Mouse (Mus musculus) kidney, embryonic 16.5 days (tissue): Measurements from ENCODE around the gene Capn5. TPM values are rescaled to one million over a fixed set of nuclear protein-coding genes. Genes with fewer than 3 reads are reported as not detected.

ENCODE experiments used
- ATAC-seq: fragments of 200-750 bp; cut with Nextera tagmentation; 2 replicates; pipeline ENCODE4 v1.8.0; 2017; ENCODE audit warnings: moderate TSS enrichment; ENCODE audit not compliant: low FRiP score, low TSS enrichment
- H3K27ac ChIP-seq: fragments of 300-500 bp; sonication (generic); 2 replicates; pipeline ENCODE4 v1.5.1; 2014; ENCODE audit warnings: low read length
- H3K27me3 ChIP-seq: fragments of 300-500 bp; sonication (generic); 2 replicates; pipeline ENCODE4 v1.6.1; 2014; ENCODE audit warnings: low read length, control low read depth, mixed read lengths; ENCODE audit not compliant: insufficient read depth
- H3K36me3 ChIP-seq: fragments of 300-500 bp; sonication (generic); 2 replicates; pipeline ENCODE4 v1.6.1; 2014; ENCODE audit warnings: low read length, control low read depth, mixed read lengths; ENCODE audit not compliant: insufficient read depth
- H3K4me1 ChIP-seq: fragments of 300-500 bp; sonication (generic); 2 replicates; pipeline ENCODE4 v1.6.1; 2014; ENCODE audit warnings: low read length, control low read depth, mixed read lengths; ENCODE audit not compliant: insufficient read depth
- H3K4me2 ChIP-seq: fragments of 300-500 bp; sonication (generic); replicated peaks from 2 replicates; pipeline ENCODE4 v1.6.1; 2014; ENCODE audit warnings: low read depth, low read length
- H3K4me3 ChIP-seq: fragments of 300-500 bp; sonication (generic); 2 replicates; pipeline ENCODE4 v1.5.1; 2014; ENCODE audit warnings: mild to moderate bottlenecking, low read length
- H3K9ac ChIP-seq: fragments of 300-500 bp; sonication (generic); replicated peaks from 2 replicates; pipeline ENCODE4 v1.6.1; 2014; ENCODE audit warnings: low read length
- H3K9me3 ChIP-seq: fragments of 300-500 bp; sonication (generic); 2 replicates; pipeline ENCODE4 v1.6.1; 2016; ENCODE audit warnings: low read length, control low read depth
- WGBS: fragments of 180-500 bp; shearing (Covaris S2); extraction: QIAGEN DNeasy Blood & Tissue Kit; methylation state at CpG from one replicate; pipeline ENCODE4 v1.1.7; 2014; 5-methylcytosine and 5-hydroxymethylcytosine counted together
- polyA plus RNA-seq: library from polyadenylated mRNA; unstranded; fragments of >200 nt; fragmentation: Nextera tagmentation; extraction: Ambion mirVana; gene quantifications from 2 replicates; pipeline ENCODE4 v1.2.1, GENCODE M21; 2015

Gene Capn5
- polyA plus RNA-seq, 1 experiment from 2014 or later: 17.4 TPM

DNA sequence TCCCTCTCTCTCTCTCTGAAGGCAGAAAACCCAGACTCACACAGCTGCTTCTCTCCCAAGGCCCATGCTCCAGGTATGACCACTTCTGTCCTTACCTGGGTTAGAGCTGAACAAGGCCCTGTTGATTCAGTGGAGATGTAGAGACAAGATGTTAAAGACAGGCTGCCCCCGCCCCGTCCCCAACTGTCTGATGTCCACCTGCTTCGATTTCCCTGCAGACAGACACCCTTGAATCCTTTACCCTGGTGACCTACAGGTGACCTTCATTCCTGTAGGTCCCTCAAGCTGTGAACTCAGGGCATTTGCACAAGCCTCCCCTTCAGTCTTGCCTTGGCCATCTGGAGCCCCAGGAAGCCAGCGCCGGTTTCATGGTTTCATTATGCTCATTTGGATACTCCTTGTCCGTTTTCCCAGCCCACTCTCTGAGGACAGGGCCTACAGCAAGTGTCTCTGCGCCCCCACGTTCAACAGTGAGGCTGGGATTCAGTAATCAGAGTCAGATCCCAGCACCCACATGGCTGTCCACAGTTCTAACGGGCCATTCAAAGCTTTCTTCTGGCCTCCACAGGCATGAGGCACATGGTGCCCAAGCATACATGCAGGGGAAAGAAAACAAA, 13.6 kb downstream of the Capn5 start:
- H3K4me1 ChIP-seq: peaks cover 52% of the 10 kb centered on the region
- H3K27ac ChIP-seq: peak overlapping the region; percentile 89
- no peak overlapping the region for H3K4me3 ChIP-seq
- H3K27me3 ChIP-seq: no peaks in the 10 kb centered on the region
- H3K9me3 ChIP-seq: no peaks in the 10 kb centered on the region
- 0 out of 2 replicates have a peak overlapping the region, but pooled peaks have one; percentile 44 for H3K9ac ChIP-seq
- no peaks in the 10 kb centered on the region for H3K36me3 ChIP-seq
- H3K4me2 ChIP-seq: peak overlapping the region; percentile 23
- ATAC-seq: peak; percentile 3; the same call in 1 of the 2 replicates
- WGBS: 78% methylated on average over 9 of the region's 9 CpGs

DNA sequence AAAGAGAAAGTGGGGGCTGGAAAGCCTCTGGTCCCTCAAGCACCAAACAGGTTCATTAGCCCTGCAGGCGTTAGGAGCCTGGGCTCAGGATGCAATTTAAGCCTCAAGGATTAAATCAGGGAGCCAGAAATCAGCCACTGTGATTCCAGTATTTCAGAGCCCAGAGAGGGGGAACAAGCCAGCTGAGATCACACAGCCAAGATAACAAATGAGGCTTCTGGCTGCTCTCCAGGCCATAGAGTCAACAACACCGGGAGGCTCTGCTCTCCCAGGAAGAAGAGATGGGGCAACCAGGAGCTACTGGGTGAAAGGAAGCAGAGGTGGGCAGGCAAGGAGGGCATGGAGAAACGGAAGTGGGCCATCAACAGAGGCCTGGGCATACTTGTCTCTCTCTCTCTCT, 14.4 kb downstream of the Capn5 start:
- Histone ChIP-seq H3K4me3 (no peak overlapping the region), H3K9me3 (no peaks in the 10 kb centered on the region), H3K36me3 (no peaks in the 10 kb centered on the region), H3K27me3 (no peaks in the 10 kb centered on the region), H3K9ac (no peak overlapping the region), H3K4me2 (no peak overlapping the region), H3K4me1 (peaks cover 56% of the 10 kb centered on the region), H3K27ac (peak overlapping the region; percentile 40; the same call in 1 of the 2 replicates)
- ATAC-seq: no peak
- WGBS: 42% methylated on average over 3 of the region's 3 CpGs

DNA sequence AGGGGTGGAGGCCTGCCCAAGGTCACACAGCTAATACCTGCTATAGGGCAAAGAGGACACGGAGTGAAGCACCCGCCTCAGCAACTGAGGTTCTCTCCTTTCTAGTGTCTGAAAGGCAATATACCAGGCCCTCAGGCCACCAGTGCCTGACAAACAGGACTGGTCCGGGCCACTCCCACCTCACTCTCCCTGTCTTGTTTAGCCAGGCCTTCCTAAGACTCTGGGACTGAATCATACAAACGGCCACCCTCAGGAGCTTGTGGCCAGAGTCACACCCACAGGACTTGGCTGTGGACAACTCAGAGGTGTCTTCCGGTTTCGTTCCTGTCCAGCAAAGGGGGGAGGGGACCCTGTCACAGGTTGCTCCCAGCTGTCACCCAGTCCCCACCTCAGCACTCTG, 15.8 kb downstream of the Capn5 start:
- H3K27me3 ChIP-seq: no peaks in the 10 kb centered on the region
- H3K4me1 ChIP-seq: peaks cover 62% of the 10 kb centered on the region
- no peak for ATAC-seq
- no peaks in the 10 kb centered on the region for H3K36me3 ChIP-seq
- no peak overlapping the region for H3K4me3 ChIP-seq
- no peak overlapping the region; the same call in 1 of the 2 replicates for H3K9ac ChIP-seq
- no peaks in the 10 kb centered on the region for H3K9me3 ChIP-seq
- no peak overlapping the region for H3K4me2 ChIP-seq
- no peak overlapping the region; the same call in 1 of the 2 replicates for H3K27ac ChIP-seq
- 58% methylated on average over 6 of the region's 6 CpGs for WGBS

DNA sequence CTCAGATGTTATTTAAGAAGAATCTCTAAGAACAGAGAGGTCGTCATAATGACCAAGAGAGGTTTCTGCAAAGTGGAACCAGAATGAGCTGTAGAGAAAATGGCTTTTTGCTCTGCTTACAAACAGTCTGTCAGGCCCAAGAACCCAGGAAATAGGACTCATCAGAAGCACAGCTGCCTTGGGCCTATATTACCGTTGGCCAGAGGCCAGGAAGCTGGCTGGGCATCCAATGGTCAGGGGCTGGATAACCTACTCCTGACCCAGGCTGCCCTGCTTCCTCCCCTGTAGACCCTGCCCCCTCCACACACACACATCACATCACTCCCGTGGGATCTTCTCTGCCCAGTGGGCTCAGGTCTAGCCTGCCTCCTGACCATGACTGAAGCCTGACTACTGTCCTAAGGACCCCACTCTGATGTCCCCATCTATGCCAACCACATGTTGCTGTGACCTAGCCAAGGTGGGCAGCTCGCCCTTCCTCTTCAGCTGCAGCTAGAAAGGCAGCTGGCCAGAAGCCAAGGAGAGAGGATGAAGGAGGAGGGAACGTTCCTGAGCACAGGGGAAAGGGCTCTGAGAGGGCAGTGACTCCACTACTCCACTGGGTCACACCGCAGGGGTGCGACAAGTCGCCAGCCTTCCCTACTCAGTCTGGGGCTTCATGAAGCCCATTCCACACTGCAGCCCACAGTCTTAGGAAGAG, 17.9 kb downstream of the Capn5 start:
- Histone ChIP-seq H3K27me3 (no peaks in the 10 kb centered on the region), H3K27ac (peak overlapping the region; percentile 48), H3K4me1 (peaks cover 65% of the 10 kb centered on the region), H3K9me3 (no peaks in the 10 kb centered on the region), H3K36me3 (no peaks in the 10 kb centered on the region), H3K4me3 (no peak overlapping the region), H3K4me2 (no peak overlapping the region), H3K9ac (peak overlapping the region; percentile 24; the same call in 1 of the 2 replicates)
- no peak for ATAC-seq
- 34% methylated on average over 8 of the region's 8 CpGs for WGBS

DNA sequence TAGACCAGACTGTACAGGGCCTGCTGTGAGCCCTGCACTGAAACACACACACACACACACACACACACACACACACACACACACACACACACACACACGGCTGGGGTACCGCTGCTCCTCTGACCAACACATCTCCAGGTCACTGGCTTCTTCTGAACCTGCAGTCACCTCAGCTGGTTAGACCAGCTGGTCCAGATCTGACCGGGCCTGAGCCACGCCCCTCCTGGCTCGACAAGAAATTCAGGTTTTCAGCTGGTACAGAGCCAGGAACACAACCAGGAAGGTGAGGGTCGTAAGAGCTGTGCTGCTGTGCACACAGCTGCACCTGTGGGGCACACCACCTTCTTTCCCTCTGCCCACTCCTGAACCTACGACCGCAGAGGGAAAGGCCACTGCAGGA, 19.6 kb downstream of the Capn5 start:
- Histone ChIP-seq H3K9me3 (no peaks in the 10 kb centered on the region), H3K4me2 (no peak overlapping the region)
- ATAC-seq: peak; percentile 57

DNA sequence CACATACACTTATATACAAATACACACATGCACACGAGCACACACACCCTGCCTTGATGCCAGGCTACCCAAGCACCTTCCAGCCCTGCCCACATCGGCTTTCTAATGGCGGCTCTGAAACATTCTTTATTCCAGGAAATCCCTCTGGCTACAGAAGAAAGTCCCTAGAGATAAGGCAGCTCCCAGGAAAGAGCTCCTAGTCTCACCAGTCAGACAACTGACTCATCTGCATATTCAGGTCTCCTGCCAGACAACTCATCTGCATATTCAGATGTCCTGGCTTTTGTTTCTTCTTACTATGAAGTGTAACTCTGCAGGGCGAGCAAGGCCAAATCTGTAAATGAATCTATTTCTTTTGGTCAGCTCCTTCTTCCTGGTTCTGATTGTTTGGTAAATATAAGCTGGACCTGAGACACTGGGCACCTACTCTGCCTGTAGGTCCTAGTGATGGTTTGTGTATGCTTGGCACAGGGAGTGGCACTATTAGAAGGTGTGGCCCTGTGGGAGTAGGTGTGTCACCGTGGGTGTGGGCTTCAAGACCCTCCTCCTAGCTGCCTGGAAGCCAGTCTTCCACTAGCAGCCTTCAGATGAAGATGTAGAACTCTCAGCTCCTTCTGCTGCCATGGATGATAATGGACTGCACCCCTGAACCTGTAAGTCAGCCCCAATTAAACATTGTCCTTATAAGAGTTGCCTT, 20.3 kb downstream of the Capn5 start:
- Histone ChIP-seq H3K4me1 (peaks cover 51% of the 10 kb centered on the region), H3K9ac (no peak overlapping the region), H3K27ac (peak overlapping the region; percentile 77), H3K4me3 (no peak overlapping the region), H3K9me3 (no peaks in the 10 kb centered on the region), H3K36me3 (no peaks in the 10 kb centered on the region), H3K27me3 (no peaks in the 10 kb centered on the region), H3K4me2 (no peak overlapping the region)
- WGBS: 64% methylated on average over 5 of the region's 5 CpGs
- ATAC-seq: no peak

More for the DNA sequence above, 19.6 kb downstream of the Capn5 start:
- no peaks in the 10 kb centered on the region for H3K36me3 ChIP-seq
- no peaks in the 10 kb centered on the region for H3K27me3 ChIP-seq
- H3K4me1 ChIP-seq: peaks cover 52% of the 10 kb centered on the region
- H3K4me3 ChIP-seq: no peak overlapping the region
- peak overlapping the region; percentile 77 for H3K27ac ChIP-seq
- no peak overlapping the region for H3K9ac ChIP-seq
- 41% methylated on average over 8 of the region's 8 CpGs for WGBS

DNA sequence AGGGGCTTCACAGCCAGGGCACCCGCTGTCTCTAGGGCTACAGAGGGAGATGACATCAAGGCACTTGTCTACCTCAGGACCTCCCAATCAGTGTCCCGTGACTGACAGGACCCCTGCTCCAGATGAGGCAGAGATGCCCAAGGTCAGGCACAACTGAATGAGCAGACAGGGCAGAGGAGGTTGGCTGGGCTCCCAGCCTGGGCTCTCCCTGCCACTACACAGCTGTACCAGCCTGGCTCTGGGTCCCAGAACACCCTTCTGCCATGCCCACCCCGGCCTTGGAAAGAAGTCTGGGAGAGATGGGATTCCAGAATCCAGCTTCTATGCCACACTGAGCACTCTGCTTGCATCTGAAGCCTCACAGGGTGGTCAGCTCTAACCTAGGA, 21.8 kb downstream of the Capn5 start:
- Histone ChIP-seq H3K9ac (no peak overlapping the region; the same call in 1 of the 2 replicates), H3K27ac (peak overlapping the region; percentile 57), H3K4me1 (peaks cover 47% of the 10 kb centered on the region), H3K36me3 (no peaks in the 10 kb centered on the region), H3K4me3 (no peak overlapping the region), H3K4me2 (no peak overlapping the region), H3K27me3 (no peaks in the 10 kb centered on the region), H3K9me3 (no peaks in the 10 kb centered on the region)
- ATAC-seq: no peak
- whole genome bisulfite sequencing: 59% methylated on average over 3 of the region's 3 CpGs

DNA sequence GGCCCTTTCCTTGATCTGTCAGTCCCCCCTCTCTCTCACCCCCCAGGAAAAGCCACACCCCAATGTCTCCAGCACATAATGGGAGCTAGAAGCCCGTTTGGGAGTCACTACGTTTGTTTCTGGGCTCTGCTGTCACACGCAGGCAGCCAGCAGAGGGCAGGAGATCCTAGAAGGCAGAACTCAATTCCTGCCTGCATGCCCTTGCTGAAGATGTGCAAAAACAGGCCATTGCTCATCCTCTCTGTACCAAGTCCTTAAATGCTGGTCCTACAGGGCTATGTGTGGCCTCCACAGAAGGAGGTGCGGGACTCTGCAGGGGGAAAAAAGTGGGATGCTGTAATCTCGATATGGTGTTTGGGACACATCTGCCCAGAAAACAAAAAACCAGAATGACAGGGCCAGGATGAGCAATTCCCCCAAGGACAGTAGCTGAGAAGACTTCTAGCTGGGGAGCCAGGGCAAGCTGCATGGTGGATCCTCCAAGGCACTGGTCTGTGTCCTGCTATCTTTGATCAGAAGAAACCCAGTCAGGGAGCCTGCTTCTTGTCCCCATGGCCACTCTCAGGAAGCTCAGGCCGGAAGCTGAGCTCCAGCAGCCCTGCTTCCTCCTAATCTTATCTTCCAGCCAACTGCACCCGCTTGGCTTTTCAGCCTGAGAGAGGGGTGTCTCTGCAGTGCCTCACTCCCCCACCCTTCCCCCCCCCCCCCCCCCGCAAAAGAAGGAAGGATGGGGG, 22.4 kb downstream of the Capn5 start:
- H3K27me3 ChIP-seq: no peaks in the 10 kb centered on the region
- no peak overlapping the region for H3K9ac ChIP-seq
- ATAC-seq: no peak
- peak overlapping the region; percentile 19; the same call in 1 of the 2 replicates for H3K27ac ChIP-seq
- no peak overlapping the region for H3K4me2 ChIP-seq
- no peak overlapping the region for H3K4me3 ChIP-seq
- peaks cover 45% of the 10 kb centered on the region for H3K4me1 ChIP-seq
- no peaks in the 10 kb centered on the region for H3K9me3 ChIP-seq
- no peaks in the 10 kb centered on the region for H3K36me3 ChIP-seq
- WGBS: 33% methylated on average over 7 of the region's 8 CpGs

DNA sequence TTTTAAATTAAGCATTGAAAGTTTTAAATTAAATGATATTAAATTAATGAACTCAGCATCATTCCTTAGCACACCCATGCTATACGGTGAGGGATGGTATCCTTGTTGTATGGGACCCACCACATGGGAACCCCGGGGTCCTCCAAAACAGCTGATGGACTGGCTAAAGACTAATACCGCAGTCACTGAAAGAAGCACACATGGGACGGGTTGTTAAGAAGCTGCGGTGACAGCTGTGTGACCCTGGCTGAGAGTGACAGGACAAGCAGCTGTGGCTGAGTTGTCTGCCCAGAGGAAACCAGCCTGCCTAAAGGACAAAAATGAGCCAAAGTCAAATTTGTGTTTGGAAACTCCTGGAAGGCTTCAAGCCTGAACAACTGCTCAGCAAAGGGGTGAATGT, 24.2 kb downstream of the Capn5 start:
- no peak for ATAC-seq
- H3K27me3 ChIP-seq: no peaks in the 10 kb centered on the region
- H3K9ac ChIP-seq: no peak overlapping the region
- H3K4me2 ChIP-seq: no peak overlapping the region
- peaks cover 42% of the 10 kb centered on the region for H3K4me1 ChIP-seq
- 74% methylated on average over 5 of the region's 5 CpGs for WGBS
- H3K27ac ChIP-seq: no peak overlapping the region
- no peak overlapping the region for H3K4me3 ChIP-seq
- no peaks in the 10 kb centered on the region for H3K9me3 ChIP-seq
- no peaks in the 10 kb centered on the region for H3K36me3 ChIP-seq
